Mouse (Mus musculus): Measurements from ENCODE around the gene Ly86. TPM values are rescaled to one million over a fixed set of nuclear protein-coding genes. Genes with fewer than 3 reads are reported as not detected.
A peak's percentile ranks its signal among the peaks of the same experiment; 100 is the strongest.

Ly86 gene
- polyA plus RNA-seq (2014; fragmentation: Nextera tagmentation; extraction: Ambion mirVana) = 5.8 and 7.0 TPM in 2 replicates

DNA sequence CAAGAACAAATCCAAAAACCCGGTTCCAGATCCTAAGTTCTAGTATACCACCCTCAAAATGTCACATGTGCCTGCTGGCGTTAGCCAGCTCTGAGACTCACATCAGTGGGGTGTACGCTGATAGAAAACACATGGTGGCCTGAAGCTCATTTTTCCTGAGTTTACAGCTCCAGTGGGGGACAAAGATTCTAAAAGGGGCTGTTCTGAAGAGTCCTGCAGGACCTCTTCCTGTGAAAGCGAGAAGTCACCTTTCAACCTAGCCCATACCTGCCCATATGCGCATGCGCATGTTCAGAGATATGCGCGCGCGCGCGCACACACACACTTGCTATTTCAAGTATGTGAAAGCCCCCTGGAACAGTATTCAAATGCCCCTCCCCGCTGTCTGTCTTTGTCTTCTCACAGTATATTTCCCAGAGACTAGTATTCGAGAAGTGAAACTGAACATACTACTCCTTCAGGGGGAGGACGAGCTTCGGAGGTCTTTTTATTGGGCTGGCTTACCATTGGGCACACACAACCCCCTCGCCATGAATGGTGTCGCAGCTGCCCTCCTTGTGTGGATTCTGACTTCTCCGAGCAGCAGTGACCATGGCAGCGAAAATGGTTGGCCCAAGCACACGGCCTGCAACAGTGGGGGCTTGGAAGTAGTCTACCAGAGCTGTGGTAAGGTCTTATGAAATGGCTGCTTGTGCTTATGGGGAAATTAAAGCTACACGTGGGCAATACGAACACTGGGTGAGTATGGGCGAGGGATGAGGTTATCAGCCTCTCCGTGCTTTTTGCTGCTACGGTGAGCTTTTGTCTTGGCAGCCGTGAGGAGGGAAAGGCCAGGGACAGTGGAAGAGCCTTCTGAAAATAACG, at the start of gene Ly86:
Ly86 (plus strand) TSS at position 300 of the 864 bp plus-strand sequence.
- Histone ChIP-seq H3K27ac (ENCODE audit: low read depth, low read length) (no peak within 1 kb of the TSS), H3K4me1 (ENCODE audit: control insufficient read depth, insufficient read depth, low read length) (no peaks in the 10 kb centered on the region), H3K36me3 (ENCODE audit: control insufficient read depth, insufficient read depth, low read length) (no peaks in the 10 kb centered on the region), H3K27me3 (ENCODE audit: control insufficient read depth, insufficient read depth, low read length) (no peaks in the 10 kb centered on the region), H3K9ac (ENCODE audit: low read length) (no peak within 1 kb of the TSS), H3K4me3 (ENCODE audit: low read depth, low read length) (no peak within 1 kb of the TSS), H3K4me2 (no peak within 1 kb of the TSS), H3K9me3 (ENCODE audit: control insufficient read depth, low read length) (no peaks in the 10 kb centered on the region)
- ATAC-seq (ENCODE audit: low FRiP score) (no peak), DNase-seq (ENCODE audit: low spot score, missing footprints) (no peak)
- 93% methylated on average over 28 of the region's 28 CpGs for WGBS

DNA sequence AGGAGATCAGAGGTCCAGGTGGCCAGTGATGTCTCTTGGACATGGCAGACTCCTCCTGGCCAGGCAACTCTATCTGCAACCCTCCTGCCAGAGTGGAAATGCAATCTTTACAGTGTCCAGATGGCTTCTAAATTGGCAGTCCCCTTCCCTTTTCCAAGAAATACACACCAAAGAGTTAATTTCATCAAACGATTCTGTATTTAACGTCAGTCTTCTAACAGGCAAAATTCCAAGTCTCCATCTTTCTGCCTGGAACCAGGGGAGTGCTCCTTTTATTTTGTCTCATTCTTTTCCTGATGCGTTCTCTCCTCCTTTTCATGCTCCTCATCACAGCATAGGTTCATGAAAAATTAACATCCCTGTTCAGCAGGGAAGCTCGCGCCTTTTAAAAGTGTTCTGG, 47.1 kb upstream of the Ly86 start:
- WGBS = 89% methylated on average over 5 of the region's 5 CpGs
- ATAC-seq (ENCODE audit: low FRiP score) = no peak
- no peak overlapping the region for H3K9ac ChIP-seq (ENCODE audit: low read length)

DNA sequence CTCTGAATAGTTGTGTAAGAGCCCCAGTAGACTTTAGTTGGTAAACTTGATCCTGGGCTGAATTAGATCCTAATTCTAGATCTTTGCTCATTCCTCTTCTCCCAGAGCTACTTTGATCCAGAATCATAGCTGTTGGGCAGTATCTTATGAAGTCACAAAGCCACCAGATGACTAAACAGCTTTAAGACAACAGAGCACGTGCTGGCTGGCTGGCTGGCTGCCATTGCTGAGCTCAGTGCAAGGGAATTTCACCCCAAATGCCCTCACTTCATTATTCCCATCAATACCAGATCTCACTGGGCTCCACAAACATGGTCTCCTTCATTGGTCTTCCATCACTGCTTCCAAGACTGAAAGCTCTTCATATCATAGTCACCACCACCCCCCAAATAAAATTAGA, 46.2 kb upstream of the Ly86 start:
- ATAC-seq (ENCODE audit: low FRiP score) = no peak
- H3K27ac ChIP-seq (ENCODE audit: low read depth, low read length) = no peak overlapping the region
- no peaks in the 10 kb centered on the region for H3K27me3 ChIP-seq (ENCODE audit: control insufficient read depth, insufficient read depth, low read length)
- no peak overlapping the region for H3K4me2 ChIP-seq
- no peak for DNase-seq (ENCODE audit: low spot score, missing footprints)
- H3K4me3 ChIP-seq (ENCODE audit: low read depth, low read length) = no peak overlapping the region
- no peak overlapping the region for H3K9ac ChIP-seq (ENCODE audit: low read length)
- no peaks in the 10 kb centered on the region for H3K36me3 ChIP-seq (ENCODE audit: control insufficient read depth, insufficient read depth, low read length)
- H3K9me3 ChIP-seq (ENCODE audit: control insufficient read depth, low read length) = no peaks in the 10 kb centered on the region
- WGBS = 73% methylated on average over 1 of the region's 1 CpGs
- H3K4me1 ChIP-seq (ENCODE audit: control insufficient read depth, insufficient read depth, low read length) = no peaks in the 10 kb centered on the region

More for the DNA sequence above, 47.1 kb upstream of the Ly86 start:
- Histone ChIP-seq H3K9me3 (ENCODE audit: control insufficient read depth, low read length) (no peaks in the 10 kb centered on the region), H3K27me3 (ENCODE audit: control insufficient read depth, insufficient read depth, low read length) (no peaks in the 10 kb centered on the region), H3K4me1 (ENCODE audit: control insufficient read depth, insufficient read depth, low read length) (no peaks in the 10 kb centered on the region), H3K27ac (ENCODE audit: low read depth, low read length) (no peak overlapping the region), H3K4me3 (ENCODE audit: low read depth, low read length) (no peak overlapping the region), H3K36me3 (ENCODE audit: control insufficient read depth, insufficient read depth, low read length) (no peaks in the 10 kb centered on the region), H3K4me2 (no peak overlapping the region)
- DNase-seq (ENCODE audit: low spot score, missing footprints) = no peak

DNA sequence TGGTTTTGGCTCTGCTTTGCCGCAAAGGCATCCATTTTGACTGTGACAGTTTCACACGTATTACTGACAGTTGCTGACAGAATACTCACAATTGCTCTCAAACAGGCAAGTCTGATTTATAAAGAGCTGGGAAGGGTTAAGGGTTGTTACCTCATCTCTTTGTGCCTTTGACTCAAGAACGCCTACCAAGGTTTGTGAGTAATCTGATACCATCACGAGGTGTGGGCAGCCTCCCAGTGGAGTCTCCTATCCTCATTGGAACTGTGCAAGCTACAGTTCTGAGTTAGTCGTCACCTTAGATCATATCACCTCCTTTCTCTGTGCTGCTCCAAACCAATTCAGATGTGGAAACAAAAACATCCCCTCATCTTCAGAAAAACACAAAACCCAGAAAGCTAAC, 42.1 kb upstream of the Ly86 start:
- no peaks in the 10 kb centered on the region for H3K9me3 ChIP-seq (ENCODE audit: control insufficient read depth, low read length)
- H3K4me3 ChIP-seq (ENCODE audit: low read depth, low read length) = no peak overlapping the region
- 60% methylated on average over 5 of the region's 5 CpGs for WGBS
- ATAC-seq (ENCODE audit: low FRiP score) (no peak), DNase-seq (ENCODE audit: low spot score, missing footprints) (no peak)
- no peak overlapping the region for H3K9ac ChIP-seq (ENCODE audit: low read length)
- H3K36me3 ChIP-seq (ENCODE audit: control insufficient read depth, insufficient read depth, low read length) = no peaks in the 10 kb centered on the region
- H3K4me1 ChIP-seq (ENCODE audit: control insufficient read depth, insufficient read depth, low read length) = no peaks in the 10 kb centered on the region
- no peaks in the 10 kb centered on the region for H3K27me3 ChIP-seq (ENCODE audit: control insufficient read depth, insufficient read depth, low read length)
- H3K27ac ChIP-seq (ENCODE audit: low read depth, low read length) = no peak overlapping the region
- H3K4me2 ChIP-seq = no peak overlapping the region

DNA sequence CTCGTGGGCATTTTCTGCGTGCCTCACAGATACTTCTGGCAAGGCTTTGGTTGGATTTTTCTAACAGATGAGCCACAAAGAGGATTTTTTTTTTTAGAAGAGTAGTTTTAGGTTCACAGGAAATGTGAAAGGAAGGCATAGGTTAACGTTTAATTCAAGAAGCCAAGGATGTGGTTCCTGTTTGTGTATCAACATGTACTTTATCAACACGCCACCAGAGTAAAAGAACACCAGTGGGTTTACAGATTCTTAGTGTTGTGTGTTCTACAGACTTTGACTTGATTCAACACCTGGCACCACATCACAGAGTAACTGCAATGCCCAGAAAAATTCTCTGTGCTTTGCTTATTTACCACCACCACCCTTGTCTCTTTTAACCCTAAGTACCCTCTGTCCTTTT, 37.0 kb upstream of the Ly86 start:
- ATAC-seq (ENCODE audit: low FRiP score) (no peak), DNase-seq (ENCODE audit: low spot score, missing footprints) (no peak)
- Histone ChIP-seq H3K4me3 (ENCODE audit: low read depth, low read length) (no peak overlapping the region), H3K4me1 (ENCODE audit: control insufficient read depth, insufficient read depth, low read length) (peaks cover 2% of the 10 kb centered on the region), H3K27ac (ENCODE audit: low read depth, low read length) (no peak overlapping the region), H3K27me3 (ENCODE audit: control insufficient read depth, insufficient read depth, low read length) (peaks cover under 1% of the 10 kb centered on the region; the same call in 1 of the 2 replicates), H3K36me3 (ENCODE audit: control insufficient read depth, insufficient read depth, low read length) (no peaks in the 10 kb centered on the region), H3K9ac (ENCODE audit: low read length) (no peak overlapping the region), H3K4me2 (no peak overlapping the region), H3K9me3 (ENCODE audit: control insufficient read depth, low read length) (no peaks in the 10 kb centered on the region)
- WGBS = 79% methylated on average over 4 of the region's 4 CpGs

DNA sequence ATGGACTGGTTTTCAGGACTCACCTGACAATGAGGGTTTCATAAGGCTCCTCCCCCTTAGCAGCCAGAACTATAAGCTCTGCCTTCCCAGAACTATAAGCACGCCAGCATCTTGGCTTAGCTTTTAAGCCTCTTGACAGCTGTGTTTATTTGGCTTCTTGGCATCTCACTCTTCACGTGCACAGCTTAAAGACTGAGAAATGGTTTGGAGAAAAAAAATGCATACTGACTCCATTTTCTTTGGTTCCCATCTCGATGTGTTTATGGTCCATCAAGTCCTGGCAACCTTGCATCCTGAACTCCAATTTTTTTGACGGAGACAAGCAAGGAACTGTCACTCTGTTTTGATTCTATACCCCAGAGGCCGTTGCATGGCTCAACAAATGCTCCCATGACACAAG, 35.7 kb upstream of the Ly86 start:
- Histone ChIP-seq H3K9me3 (ENCODE audit: control insufficient read depth, low read length) (no peaks in the 10 kb centered on the region), H3K36me3 (ENCODE audit: control insufficient read depth, insufficient read depth, low read length) (no peaks in the 10 kb centered on the region), H3K27me3 (ENCODE audit: control insufficient read depth, insufficient read depth, low read length) (peaks cover 4% of the 10 kb centered on the region; the same call in 1 of the 2 replicates), H3K4me1 (ENCODE audit: control insufficient read depth, insufficient read depth, low read length) (peaks cover 2% of the 10 kb centered on the region), H3K9ac (ENCODE audit: low read length) (no peak overlapping the region), H3K27ac (ENCODE audit: low read depth, low read length) (no peak overlapping the region), H3K4me3 (ENCODE audit: low read depth, low read length) (no peak overlapping the region), H3K4me2 (no peak overlapping the region)
- ATAC-seq (ENCODE audit: low FRiP score) (no peak), DNase-seq (ENCODE audit: low spot score, missing footprints) (no peak)
- 73% methylated on average over 5 of the region's 5 CpGs for WGBS

DNA sequence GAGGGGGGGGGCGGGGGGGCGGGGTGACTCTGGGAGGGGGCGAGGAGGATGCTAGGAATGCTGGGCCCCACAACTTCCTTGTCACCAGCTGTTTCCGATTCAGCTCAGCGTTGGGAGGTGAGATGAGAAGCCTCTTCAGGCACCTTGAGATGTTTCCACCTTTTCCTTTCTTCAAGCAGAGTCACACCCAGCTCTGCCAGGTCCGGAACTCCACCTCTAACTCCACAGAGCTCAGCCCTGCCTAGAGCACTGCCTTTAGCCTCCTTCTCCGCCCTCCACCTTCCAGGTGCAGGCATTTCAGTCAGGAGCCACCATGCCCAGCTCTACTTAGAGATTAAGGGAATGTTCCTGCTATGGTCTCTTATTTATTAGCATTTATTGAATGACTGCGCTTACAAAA, 34.7 kb upstream of the Ly86 start:
- no peak overlapping the region for H3K27ac ChIP-seq (ENCODE audit: low read depth, low read length)
- 55% methylated on average over 8 of the region's 8 CpGs for WGBS
- H3K4me3 ChIP-seq (ENCODE audit: low read depth, low read length) = no peak overlapping the region

DNA sequence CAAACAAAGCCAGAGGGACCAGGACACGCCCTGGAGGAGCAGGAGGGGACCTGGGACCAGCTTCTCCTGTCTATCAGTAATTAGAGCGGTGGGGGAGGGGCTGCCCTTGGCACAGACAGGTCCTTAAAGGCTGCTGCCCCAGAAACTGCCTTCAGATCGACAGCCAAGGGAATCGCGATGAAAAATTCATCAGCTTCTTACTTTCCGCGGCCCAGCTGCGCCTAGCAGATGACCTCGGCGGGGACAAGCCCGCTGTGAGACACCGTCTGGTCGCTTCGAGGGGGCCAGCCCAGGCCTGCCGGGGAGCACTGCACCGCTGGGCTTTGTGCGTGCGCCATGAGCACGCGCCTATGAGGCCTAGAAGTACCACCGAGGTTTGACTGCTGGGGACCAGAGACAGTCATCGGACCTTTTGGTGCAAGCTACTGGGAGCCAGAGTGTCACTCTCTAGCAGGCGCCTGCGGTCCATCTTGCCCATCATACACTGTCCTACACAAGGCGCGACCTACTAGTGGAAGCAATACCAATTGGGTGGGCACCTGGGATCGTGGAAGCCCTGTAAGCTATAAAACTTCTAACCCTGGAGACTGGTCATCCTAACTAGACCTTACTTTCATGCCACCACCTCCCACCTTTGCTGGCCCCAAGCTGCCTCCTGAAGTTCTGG, 33.3 kb upstream of the Ly86 start:
- DNase-seq (ENCODE audit: low spot score, missing footprints) = peak; percentile 96
- Histone ChIP-seq H3K36me3 (ENCODE audit: control insufficient read depth, insufficient read depth, low read length) (no peaks in the 10 kb centered on the region), H3K27ac (ENCODE audit: low read depth, low read length) (peak overlapping the region; percentile 82), H3K4me3 (ENCODE audit: low read depth, low read length) (peak overlapping the region; percentile 33), H3K4me2 (peak overlapping the region; percentile 54), H3K27me3 (ENCODE audit: control insufficient read depth, insufficient read depth, low read length) (peaks cover 4% of the 10 kb centered on the region; the same call in 1 of the 2 replicates), H3K9ac (ENCODE audit: low read length) (peak overlapping the region; percentile 63), H3K9me3 (ENCODE audit: control insufficient read depth, low read length) (no peaks in the 10 kb centered on the region), H3K4me1 (ENCODE audit: control insufficient read depth, insufficient read depth, low read length) (peaks cover 2% of the 10 kb centered on the region)
- ATAC-seq (ENCODE audit: low FRiP score) = peak; percentile 84
- 11% methylated on average over 27 of the region's 27 CpGs for WGBS

More for the DNA sequence above, 34.7 kb upstream of the Ly86 start:
- Histone ChIP-seq H3K9me3 (ENCODE audit: control insufficient read depth, low read length) (no peaks in the 10 kb centered on the region), H3K27me3 (ENCODE audit: control insufficient read depth, insufficient read depth, low read length) (peaks cover 4% of the 10 kb centered on the region; the same call in 1 of the 2 replicates), H3K9ac (ENCODE audit: low read length) (no peak overlapping the region), H3K4me2 (no peak overlapping the region), H3K36me3 (ENCODE audit: control insufficient read depth, insufficient read depth, low read length) (no peaks in the 10 kb centered on the region), H3K4me1 (ENCODE audit: control insufficient read depth, insufficient read depth, low read length) (peaks cover 2% of the 10 kb centered on the region)
- no peak for ATAC-seq (ENCODE audit: low FRiP score)
- DNase-seq (ENCODE audit: low spot score, missing footprints) = no peak

All from midbrain, embryonic 11.5 days (tissue).